Mouse (Mus musculus): ENCODE measurements around the gene Dlgap3. TPM values are rescaled to one million over a fixed set of nuclear protein-coding genes. Genes with fewer than 3 reads are reported as not detected.

Gene Dlgap3
- polyA plus RNA-seq, 2 experiments, result 1.1 to 1.4 TPM

- no peak overlapping the region for H3K4me2 ChIP-seq (replicated peaks; ENCODE audit: low read depth, low read length, severe bottlenecking)
- no peak overlapping the region for H3K4me3 ChIP-seq (replicated peaks; ENCODE audit: low read length)
- no peak for ATAC-seq (ENCODE audit: low FRiP score, low read depth)
- no peak overlapping the region for H3K9ac ChIP-seq (ENCODE audit: low read depth, low read length, severe bottlenecking)
- TF ChIP-seq POLR2A (IDR thresholded peaks at IDR 0.05; ENCODE audit: borderline replicate concordance, extremely low read depth, insufficient read depth, insufficient read length), result no peak
- 77% methylated on average over 9 of the region's 9 CpGs for WGBS
- DNase-seq (ENCODE audit: low spot score), result no peak
- no peaks in the 10 kb centered on the region for H3K36me3 ChIP-seq (ENCODE audit: control insufficient read depth, insufficient read depth, low read length)
- no peaks in the 10 kb centered on the region for H3K4me1 ChIP-seq (ENCODE audit: control insufficient read depth, insufficient read depth, low read length)
- no peaks in the 10 kb centered on the region for H3K27me3 ChIP-seq (ENCODE audit: control insufficient read depth, insufficient read depth, low read length)
- H3K9me3 ChIP-seq (ENCODE audit: control insufficient read depth, low read length), result no peaks in the 10 kb centered on the region
- H3K27ac ChIP-seq (replicated peaks; ENCODE audit: low read depth, low read length), result no peak overlapping the region
Measured at GRCm38 (mm10) chr4:127279241-127279640, 110.2 kb downstream of the Dlgap3 start.

Other genes starting within 250 kb of the Dlgap3 start
- gene Zmym4, start 201.1 kb upstream of the Dlgap3 start, polyA plus RNA-seq (2012; rRNA removed), result 23.0 and 24.0 TPM in 2 replicates
- gene Zmym4, start 201.1 kb upstream of the Dlgap3 start, polyA plus RNA-seq (2014; fragmentation: Nextera tagmentation; extraction: Ambion mirVana), result 20.0 and 24.1 TPM in 2 replicates
- 192 and 272 TPM in 2 replicates for gene Sfpq, start 147.9 kb upstream of the Dlgap3 start, polyA plus RNA-seq (2012; rRNA removed)
- gene Sfpq, start 147.9 kb upstream of the Dlgap3 start, polyA plus RNA-seq (2014; fragmentation: Nextera tagmentation; extraction: Ambion mirVana), result 106 and 122 TPM in 2 replicates
- 8.8 and 11.5 TPM in 2 replicates for gene Zmym1, start 108.1 kb upstream of the Dlgap3 start, polyA plus RNA-seq (2012; rRNA removed)
- 20.5 and 23.3 TPM in 2 replicates for gene Zmym1, start 108.1 kb upstream of the Dlgap3 start, polyA plus RNA-seq (2014; fragmentation: Nextera tagmentation; extraction: Ambion mirVana)
- gene Zmym6, start 91.8 kb upstream of the Dlgap3 start, polyA plus RNA-seq (2012; rRNA removed), result 29.2 and 34.4 TPM in 2 replicates
- gene Zmym6, start 91.8 kb upstream of the Dlgap3 start, polyA plus RNA-seq (2014; fragmentation: Nextera tagmentation; extraction: Ambion mirVana), result 18.7 and 26.0 TPM in 2 replicates
- 12.9 and 13.8 TPM in 2 replicates for gene Tmem35b, start 45.5 kb upstream of the Dlgap3 start, polyA plus RNA-seq (2012; rRNA removed)
- 12.5 and 15.1 TPM in 2 replicates for gene Tmem35b, start 45.5 kb upstream of the Dlgap3 start, polyA plus RNA-seq (2014; fragmentation: Nextera tagmentation; extraction: Ambion mirVana)
- 29.7 and 31.7 TPM in 2 replicates for gene Smim12, start 74.6 kb downstream of the Dlgap3 start, polyA plus RNA-seq (2012; rRNA removed)
- gene Smim12, start 74.6 kb downstream of the Dlgap3 start, polyA plus RNA-seq (2014; fragmentation: Nextera tagmentation; extraction: Ambion mirVana), result 50.7 and 53.3 TPM in 2 replicates
- gene Gja4, start 144.8 kb downstream of the Dlgap3 start, polyA plus RNA-seq (2012; rRNA removed), result 21.3 and 27.5 TPM in 2 replicates
- gene Gja4, start 144.8 kb downstream of the Dlgap3 start, polyA plus RNA-seq (2014; fragmentation: Nextera tagmentation; extraction: Ambion mirVana), result 17.7 and 19.0 TPM in 2 replicates
- gene Gjb3, start 161.6 kb downstream of the Dlgap3 start, polyA plus RNA-seq (2012; rRNA removed), result 5.1 and 5.3 TPM in 2 replicates
- gene Gjb3, start 161.6 kb downstream of the Dlgap3 start, polyA plus RNA-seq (2014; fragmentation: Nextera tagmentation; extraction: Ambion mirVana), result 6.4 and 10.0 TPM in 2 replicates
- gene Gjb4, start 184.9 kb downstream of the Dlgap3 start, polyA plus RNA-seq (2012; rRNA removed), result 0.08 and 0.09 TPM in 2 replicates
- 0.14 and 0.25 TPM in 2 replicates for gene Gjb4, start 184.9 kb downstream of the Dlgap3 start, polyA plus RNA-seq (2014; fragmentation: Nextera tagmentation; extraction: Ambion mirVana)
- 0.45 and 0.73 TPM in 2 replicates for gene Gjb5, start 189.0 kb downstream of the Dlgap3 start, polyA plus RNA-seq (2012; rRNA removed)
- gene Gjb5, start 189.0 kb downstream of the Dlgap3 start, polyA plus RNA-seq (2014; fragmentation: Nextera tagmentation; extraction: Ambion mirVana), result 0.41 and 0.64 TPM in 2 replicates